ENCODE assay signal across 8 mouse cellular contexts in genomic region chrX:166239520-166239919, GRCm38 (mm10). TPM values are rescaled to one million over a fixed set of nuclear protein-coding genes. Genes with fewer than 3 reads are reported as not detected.
DNase-seq lines count a peak whose midpoint lies in the region; ATAC-seq and TF ChIP-seq lines count a peak whose summit lies in the region.

No protein-coding gene starts in this region.

- H3K9ac ChIP-seq in limb, embryonic 13.5 days, result peak overlapping the region; percentile 66

- peaks cover 96% of the 10 kb centered on the region for H3K27me3 ChIP-seq in forebrain, embryonic 10.5 days (ENCODE audit: poor library complexity, severe bottlenecking)
- peaks cover 46% of the 10 kb centered on the region for H3K27me3 ChIP-seq in limb, embryonic 13.5 days
- H3K27me3 ChIP-seq in small intestine, adult 2 months (ENCODE audit: control insufficient read depth, insufficient read depth, low read length), result no peaks in the 10 kb centered on the region; the same call in 1 of the 2 replicates

- no peaks in the 10 kb centered on the region for H3K4me1 ChIP-seq in lung, adult 2 months (ENCODE audit: control insufficient read depth, insufficient read depth, low read length)
- H3K4me1 ChIP-seq in forebrain, embryonic 10.5 days, result peaks cover 10% of the 10 kb centered on the region; the same call in 1 of the 2 replicates
- H3K4me1 ChIP-seq in limb, embryonic 13.5 days, result 0 out of 2 replicates have a peak, but pooled peaks cover 8% of the 10 kb centered on the region
- no peaks in the 10 kb centered on the region for H3K4me1 ChIP-seq in small intestine, adult 2 months (ENCODE audit: control insufficient read depth, insufficient read depth, insufficient read length, low read length)

- no peaks in the 10 kb centered on the region for H3K9me3 ChIP-seq in forebrain, embryonic 10.5 days
- no peaks in the 10 kb centered on the region for H3K9me3 ChIP-seq in limb, embryonic 13.5 days

- peak overlapping the region; percentile 79 for H3K27ac ChIP-seq in forebrain, embryonic 10.5 days
- H3K27ac ChIP-seq in limb, embryonic 13.5 days, result no peak overlapping the region
- no peak overlapping the region for H3K27ac ChIP-seq in small intestine, adult 2 months (ENCODE audit: insufficient read depth, low read depth, low read length)

- TF ChIP-seq POLR2A in lung, adult 2 months (IDR thresholded peaks at IDR 0.05; ENCODE audit: borderline replicate concordance, extremely low read depth, low read depth, low read length), result no peak
- TF ChIP-seq POLR2A in small intestine, adult 2 months (IDR thresholded peaks at IDR 0.05; ENCODE audit: low read depth, low read length), result no peak

- DNase-seq in lung, adult 2 months, result no peak
- DNase-seq in lung, adult 18-20 months, result no peak
- DNase-seq in forebrain, embryonic 10.5 days (ENCODE audit: extremely low spot score, low spot score), result no peak
- no peak for DNase-seq in right cerebral cortex, postnatal 25 days
- no peak for DNase-seq in c-Kit-positive CD71-positive TER-119-positive erythroid progenitor cells, embryonic 14.5 days (ENCODE audit: low spot score)
- DNase-seq in adrenal gland, postnatal 10 days, result no peak

- no peaks in the 10 kb centered on the region for H3K36me3 ChIP-seq in forebrain, embryonic 10.5 days (replicated peaks)
- H3K36me3 ChIP-seq in limb, embryonic 13.5 days, result no peaks in the 10 kb centered on the region
- H3K36me3 ChIP-seq in small intestine, adult 2 months (ENCODE audit: control insufficient read depth, insufficient read depth, low read length), result no peaks in the 10 kb centered on the region

- ATAC-seq in limb, embryonic 13.5 days (ENCODE audit: low FRiP score, low read depth), result no peak; the same call in 1 of the 2 replicates

- peak overlapping the region; percentile 84 for H3K4me2 ChIP-seq in limb, embryonic 13.5 days (replicated peaks)

- 31% methylated on average over 13 of the region's 13 CpGs for WGBS in lung, adult 2 months
- 28% methylated on average over 13 of the region's 13 CpGs for WGBS in forebrain, embryonic 10.5 days
- 23% methylated on average over 13 of the region's 13 CpGs for WGBS in limb, embryonic 13.5 days
- 21% methylated on average over 13 of the region's 13 CpGs for WGBS in small intestine, adult 2 months

- peak overlapping the region; percentile 48 for H3K4me3 ChIP-seq in lung, adult 2 months (replicated peaks; ENCODE audit: extremely low read depth, low read depth, low read length)
- peak overlapping the region; percentile 63 for H3K4me3 ChIP-seq in forebrain, embryonic 10.5 days
- H3K4me3 ChIP-seq in limb, embryonic 13.5 days, result peak overlapping the region; percentile 52
- peak overlapping the region; percentile 67 for H3K4me3 ChIP-seq in small intestine, adult 2 months (ENCODE audit: low read depth, low read length)

- no peak for TF ChIP-seq CTCF in lung, adult 2 months (IDR thresholded peaks at IDR 0.05; ENCODE audit: insufficient read depth, low read length)
- TF ChIP-seq CTCF in small intestine, adult 2 months (IDR thresholded peaks at IDR 0.05; ENCODE audit: extremely low read depth, insufficient read length, insufficient replicate concordance, low read depth, low read length), result no peak

RNA-seq across cellular contexts. Expression of gene Gpm6b, which starts 0.8 kb away (rescaled TPM):
- polyA plus RNA-seq in lung, adult 2 months (2012; rRNA removed), result 16.4 and 20.2 TPM in 2 replicates
- polyA plus RNA-seq in forebrain, embryonic 10.5 days (2016; fragmentation: Nextera tagmentation; extraction: Ambion mirVana), result 37.1 and 43.5 TPM in 2 replicates
- polyA plus RNA-seq in limb, embryonic 13.5 days (2015; fragmentation: Nextera tagmentation; extraction: Ambion mirVana), result 23.4 and 25.7 TPM in 2 replicates
- 0.47 and 0.75 TPM in 2 replicates for polyA plus RNA-seq in small intestine, adult 2 months (2012; rRNA removed)
- 10 to 100 TPM; 14.6 to 16.1 TPM for total RNA-seq in adrenal gland, postnatal 10 days (2021)
